Mouse (Mus musculus) left cerebral cortex, postnatal 10 days (tissue): ENCODE measurements at regions not wholly inside any gene's neighbourhood (a gene's known extent, or its start where the extent isn't known, plus 50 kb on each side); places are given as distances from the start of the nearest gene placed in this dataset.
"Not testable (repeated sequence)": the region's sequence is repeated elsewhere in the genome, so short reads cannot be mapped to it uniquely, and the experiment has no call there.

Source experiments
- DNase-seq, 2 experiments: peaks; one replicate each; pipeline ENCODE4 v3.0.0; 2021 to 2022; ENCODE audit warnings: low spot score in 2 of 2, mixed read lengths in 1 of 2; ENCODE audit errors: extremely low spot score in 1 of 2
- intact Hi-C: fragments of 180-260 bp; cut with DNase I; formaldehyde crosslinking; loops from one replicate; pipeline ENCODE4 v1.15.1; 2025

DNA sequence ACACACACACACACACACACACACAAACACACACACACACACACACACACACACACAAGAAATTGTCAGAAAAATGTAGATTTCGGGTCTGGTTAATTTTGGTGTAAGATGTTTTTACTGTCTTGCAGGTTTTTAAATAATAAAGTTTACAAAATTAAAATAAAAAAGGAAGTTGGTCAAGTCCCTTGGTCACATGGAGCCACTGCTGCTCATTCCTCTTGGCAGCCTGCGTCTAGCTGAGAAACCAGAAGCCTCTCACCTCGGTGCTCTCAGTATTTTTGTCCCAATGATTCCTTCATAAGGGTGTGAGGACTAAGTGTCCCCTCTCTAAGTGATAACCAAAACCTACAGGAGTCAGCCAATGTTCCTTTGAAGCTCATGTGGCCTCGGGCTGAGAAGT lies 76.8 kb upstream of the Smg1 start:
- intact Hi-C loops = no loop called here
- DNase-seq = no peak

DNA sequence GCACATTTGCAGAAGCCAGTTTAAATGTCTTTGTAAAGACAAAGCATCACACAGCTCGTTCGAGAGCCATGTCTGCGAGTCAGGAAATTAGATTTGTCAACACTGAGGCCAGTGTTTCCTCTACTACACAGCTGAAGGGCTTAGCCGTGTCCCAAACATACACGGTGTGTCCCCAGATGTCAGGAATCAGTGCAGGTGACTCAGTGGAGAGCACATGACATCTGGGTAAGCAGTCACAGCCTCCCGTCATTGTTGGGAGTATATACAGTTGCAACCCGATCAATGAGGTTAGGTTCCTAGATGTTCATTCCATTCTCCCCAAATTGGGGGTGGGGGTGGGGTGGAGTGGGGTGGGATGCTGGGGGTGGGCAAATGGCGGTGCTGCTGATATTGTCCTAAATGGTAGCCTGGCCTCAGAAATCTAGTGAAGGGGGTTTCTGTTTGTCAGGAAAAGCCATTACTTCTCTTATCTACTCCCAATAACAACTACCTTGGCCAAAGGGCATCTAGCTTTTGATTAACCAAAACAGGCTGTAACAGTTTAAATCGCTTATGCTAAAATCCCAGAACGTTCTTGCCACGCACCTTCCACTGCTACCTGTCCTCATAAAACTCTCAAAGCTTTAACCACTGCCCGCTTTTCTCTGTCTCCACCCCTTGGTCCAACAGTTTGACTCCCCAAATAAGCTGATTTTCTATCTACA lies 75.1 kb upstream of the Smg1 start:
- no peak for DNase-seq
- intact Hi-C loops = loop anchor here (5.0 kb wide), 1 partner anchor 94 kb away; no protein-coding TSS in a partner anchor

DNA sequence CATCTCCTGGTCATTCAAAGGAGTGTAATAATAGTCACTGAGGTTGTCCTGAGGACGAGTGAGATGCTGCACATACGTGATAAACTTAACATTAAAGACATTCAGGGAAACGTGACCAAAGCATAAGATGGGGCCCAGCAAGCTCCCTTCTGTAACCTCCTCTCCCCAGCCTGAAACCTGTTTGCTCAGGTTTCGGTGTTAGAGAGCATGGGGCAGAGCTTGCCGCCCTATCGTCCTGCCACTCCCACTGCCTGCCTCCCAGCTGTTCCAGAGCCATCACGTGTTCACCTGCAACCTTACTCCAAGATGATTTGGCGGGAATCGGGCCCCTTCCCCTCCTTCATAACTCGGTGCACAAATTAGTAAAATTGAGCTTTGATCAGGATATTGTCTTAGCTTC lies 71.4 kb upstream of the Smg1 start:
- not testable (repeated sequence) for DNase-seq
- intact Hi-C loops = loop anchor here (5.0 kb wide), 1 partner anchor 97 kb away; no protein-coding TSS in a partner anchor

DNA sequence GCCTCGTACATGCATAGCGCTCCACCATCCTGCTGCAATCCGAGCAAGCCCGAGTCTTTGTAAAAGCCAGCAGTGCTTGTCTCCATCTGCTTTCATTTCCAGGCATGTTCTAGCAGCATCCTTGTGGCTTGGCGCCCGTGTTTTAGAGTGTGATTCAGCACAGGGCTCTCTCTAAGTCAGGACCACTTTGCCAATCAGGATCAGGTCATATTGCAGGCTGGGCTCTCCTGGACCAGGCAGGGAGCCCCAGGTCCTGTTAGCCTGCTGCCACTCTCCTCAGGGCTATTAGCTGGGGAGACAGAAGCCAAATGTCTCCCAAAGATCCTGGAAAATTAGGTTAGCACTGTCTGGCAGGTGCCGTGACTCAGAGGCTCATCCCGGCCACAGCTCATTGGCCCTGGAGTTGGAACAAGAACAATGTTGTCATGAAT lies 70.8 kb upstream of the Smg1 start:
- DNase-seq = peak; percentile 34 to 42
- intact Hi-C loops = no loop called here

DNA sequence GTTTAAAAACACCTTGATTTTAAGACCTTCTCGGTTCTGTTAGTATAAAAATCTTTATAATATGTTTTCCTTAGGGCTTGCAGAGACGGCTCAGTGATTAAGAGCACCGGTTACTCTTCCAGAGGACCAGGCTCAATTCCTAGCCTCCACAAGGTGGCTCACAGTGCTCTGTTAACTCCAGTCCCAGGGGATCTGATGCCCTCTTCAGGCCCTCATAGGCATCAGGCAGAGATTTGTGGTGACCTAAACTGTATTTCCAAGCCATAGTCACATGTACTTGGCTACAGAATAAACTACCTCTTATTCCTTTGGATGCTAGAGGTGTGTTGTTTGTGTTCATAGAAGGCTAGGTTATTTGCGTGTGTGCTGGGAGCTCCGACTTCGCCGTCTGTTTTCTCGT lies 70.3 kb upstream of the Smg1 start:
- intact Hi-C loops = no loop called here
- DNase-seq = no peak

DNA sequence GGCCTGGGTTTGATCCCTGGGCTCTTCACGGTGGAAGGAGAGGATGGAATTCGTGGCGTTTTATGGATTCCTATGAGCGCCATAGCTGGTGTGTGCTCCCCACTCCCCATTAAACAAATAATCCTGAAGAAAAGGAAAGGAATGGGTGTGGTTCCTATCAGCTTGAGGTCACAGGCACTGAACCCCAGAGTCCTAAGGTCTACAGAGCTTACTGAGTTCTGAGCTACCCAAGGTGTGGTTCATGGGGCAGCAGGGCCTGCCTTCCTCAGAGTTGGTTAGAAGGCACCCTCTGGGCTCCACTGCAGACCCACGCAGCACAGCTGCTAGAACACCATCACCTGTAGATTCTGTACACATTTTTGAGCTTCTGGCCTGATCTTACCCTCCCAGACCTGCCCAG lies 66.3 kb upstream of the Smg1 start:
- DNase-seq = no peak
- intact Hi-C loops = loop anchor here (5.0 kb wide), 2 partner anchors 138 to 223 kb away; partner anchors contain the start of genes Coq7 and Syt17

GRCm38 (mm10) chr7:118308882-118309281 lies 65.4 kb upstream of the Smg1 start:
- no peak for DNase-seq

DNA sequence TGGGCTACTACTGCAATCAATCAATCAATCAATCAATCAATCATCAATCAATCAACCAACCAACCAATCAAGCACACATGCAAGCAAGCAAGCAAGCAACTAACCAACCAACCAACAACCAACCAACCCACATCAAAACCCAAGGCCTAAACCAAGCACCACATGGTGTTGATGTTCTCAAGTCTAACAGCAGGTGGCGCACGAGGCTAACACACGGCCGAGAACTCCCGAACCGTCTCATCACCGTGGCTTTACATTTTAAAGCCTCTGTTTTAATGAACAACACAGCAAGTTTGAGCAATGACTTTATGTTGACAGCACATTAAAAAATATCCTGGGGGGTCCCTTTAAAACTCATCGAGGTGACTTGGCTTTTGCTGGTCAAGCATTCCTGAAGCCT lies 61.3 kb upstream of the Smg1 start:
- intact Hi-C loops = loop anchor here (2.0 to 5.0 kb wide), 4 partner anchors 142 to 386 kb away; partner anchors contain the start of genes Coq7 and Syt17
- peak; percentile 63 to 79 for DNase-seq

More at GRCm38 (mm10) chr7:118308882-118309281, 65.4 kb upstream of the Smg1 start:
- intact Hi-C loops = loop anchor here (5.0 kb wide), 2 partner anchors 138 to 223 kb away; partner anchors contain the start of genes Coq7 and Syt17

DNA sequence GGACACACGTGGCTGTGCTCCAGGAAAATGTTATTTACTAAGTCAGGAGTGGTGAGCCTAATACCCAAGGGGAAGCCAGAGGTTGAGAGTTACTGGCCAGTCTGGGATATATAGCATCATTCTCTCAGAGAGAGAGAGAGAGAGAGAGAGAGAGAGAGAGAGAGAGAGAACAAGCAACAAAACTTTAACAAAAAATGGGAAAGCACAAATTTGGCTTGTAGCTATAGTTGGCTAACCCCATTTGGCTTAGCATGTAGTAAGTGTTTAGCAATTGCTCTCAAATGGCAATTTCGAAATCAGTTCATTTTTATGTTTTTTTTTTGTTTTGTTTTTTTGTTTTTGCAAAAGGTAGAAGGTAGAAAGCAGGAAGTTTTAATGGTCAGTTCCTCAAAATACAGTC lies 60.9 kb upstream of the Smg1 start:
- no peak for DNase-seq
- intact Hi-C loops = loop anchor here (2.0 to 5.0 kb wide), 2 partner anchors 213 to 386 kb away; no protein-coding TSS in a partner anchor

DNA sequence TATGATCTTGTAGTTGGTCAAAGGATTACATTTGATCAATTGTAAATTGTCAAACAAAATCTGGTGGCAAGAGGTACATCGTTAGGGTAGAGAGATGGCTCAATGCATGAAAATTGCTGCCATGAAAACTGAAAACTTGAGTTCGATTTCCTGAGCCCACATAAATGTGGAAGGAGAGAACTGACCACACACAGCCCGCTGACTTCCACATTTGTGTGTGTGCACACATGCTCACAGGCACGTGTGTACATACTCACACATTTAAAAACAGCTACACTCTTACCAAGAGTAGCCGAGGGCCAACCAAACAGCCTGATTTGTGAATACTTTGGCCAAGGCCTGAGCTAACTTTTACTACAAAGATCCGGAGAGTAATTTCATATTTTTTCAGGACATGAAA lies 60.5 kb upstream of the Smg1 start:
- intact Hi-C loops = loop anchor here (2.0 to 5.0 kb wide), 2 partner anchors 213 to 387 kb away; no protein-coding TSS in a partner anchor
- no peak for DNase-seq

DNA sequence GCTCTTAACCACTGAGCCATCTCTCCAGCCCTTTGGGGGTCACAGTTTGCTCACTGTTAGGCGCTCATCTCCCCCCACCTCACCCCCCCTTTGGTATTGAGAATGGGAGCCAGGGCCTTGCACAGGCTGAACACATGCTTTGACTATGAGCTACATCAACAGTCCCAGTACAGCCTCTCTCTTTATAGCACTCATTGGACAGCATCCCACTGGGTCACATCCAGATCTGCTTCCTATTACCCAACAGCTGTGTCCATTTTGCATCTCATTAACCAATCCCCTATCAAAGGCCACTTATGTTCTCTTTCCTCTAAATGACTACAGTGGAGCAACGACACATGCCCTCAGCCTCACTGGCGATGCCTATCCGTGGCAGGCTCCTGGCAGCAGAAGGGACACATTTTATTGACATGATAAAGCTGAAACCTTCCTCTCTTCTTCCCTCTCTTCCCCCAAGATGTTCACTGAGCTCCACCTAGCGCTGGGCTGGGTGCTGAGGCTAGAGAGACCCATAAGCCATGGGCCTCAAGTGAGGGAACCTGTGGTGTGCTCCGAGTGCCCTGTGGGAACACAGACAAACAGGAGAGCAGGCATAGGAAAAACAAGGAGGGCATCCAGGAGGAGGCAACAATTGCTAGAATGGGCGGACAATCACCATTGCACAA lies 57.3 kb upstream of the Smg1 start:
- intact Hi-C loops = loop anchor here (5.0 kb wide), 1 partner anchor 216 kb away; no protein-coding TSS in a partner anchor
- DNase-seq = peak; percentile 37 to 41

DNA sequence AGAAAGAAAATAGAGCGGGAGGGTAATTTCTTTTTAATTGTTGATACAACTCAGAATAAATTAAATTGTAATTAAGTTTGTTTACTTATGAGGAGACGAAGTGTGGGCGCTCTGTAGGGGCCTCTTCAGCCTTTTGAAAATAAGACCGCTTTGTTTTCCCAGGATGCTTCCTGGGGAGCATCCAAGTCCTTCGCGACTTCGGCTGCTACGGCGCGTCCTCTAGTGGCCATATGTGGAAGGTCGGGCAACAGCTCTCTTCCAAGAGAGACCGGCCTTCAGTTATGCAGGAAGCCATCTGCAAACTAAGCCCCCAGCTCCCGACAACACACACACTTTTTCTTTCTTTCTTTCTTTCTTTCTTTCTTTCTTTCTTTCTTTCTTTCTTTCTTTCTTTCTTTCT lies 54.1 kb upstream of the Smg1 start:
- peak; percentile 83 to 86 for DNase-seq
- intact Hi-C loops = loop anchor here (10.0 kb wide), 1 partner anchor 73 kb away; no protein-coding TSS in a partner anchor

DNA sequence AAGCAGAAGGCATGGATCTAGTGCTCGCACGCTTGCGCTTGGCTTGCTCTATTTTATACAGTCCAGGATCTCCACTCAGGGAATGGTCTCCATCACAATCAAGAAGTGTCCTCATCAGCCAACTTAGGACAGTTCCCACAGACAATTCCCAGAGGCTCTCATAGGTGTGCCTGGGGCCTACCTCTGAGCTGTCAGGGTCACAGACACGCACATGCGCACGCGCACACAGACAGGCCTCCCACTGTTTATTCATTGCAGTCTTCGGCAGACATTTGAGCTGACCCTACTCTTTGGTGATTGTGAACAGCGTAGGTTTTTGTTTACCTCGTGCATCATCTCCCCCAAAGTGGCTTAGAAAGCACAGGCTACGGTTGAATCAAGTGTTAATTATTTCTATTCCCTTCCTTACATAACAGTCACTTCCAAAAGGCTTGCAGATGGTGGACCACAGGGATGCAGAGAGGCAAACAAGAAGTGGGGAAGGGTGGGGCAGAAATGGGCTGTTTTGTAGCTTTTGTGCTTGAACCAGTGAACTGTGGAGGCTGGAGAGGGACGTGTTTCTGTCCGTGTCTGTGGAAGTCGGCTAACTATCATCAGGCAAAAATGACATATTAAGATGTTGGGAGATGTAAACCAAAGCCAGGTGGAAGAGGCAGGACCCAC lies 53.5 kb upstream of the Smg1 start:
- intact Hi-C loops = loop anchor here (10.0 kb wide), 1 partner anchor 72 kb away; no protein-coding TSS in a partner anchor
- DNase-seq = no peak

DNA sequence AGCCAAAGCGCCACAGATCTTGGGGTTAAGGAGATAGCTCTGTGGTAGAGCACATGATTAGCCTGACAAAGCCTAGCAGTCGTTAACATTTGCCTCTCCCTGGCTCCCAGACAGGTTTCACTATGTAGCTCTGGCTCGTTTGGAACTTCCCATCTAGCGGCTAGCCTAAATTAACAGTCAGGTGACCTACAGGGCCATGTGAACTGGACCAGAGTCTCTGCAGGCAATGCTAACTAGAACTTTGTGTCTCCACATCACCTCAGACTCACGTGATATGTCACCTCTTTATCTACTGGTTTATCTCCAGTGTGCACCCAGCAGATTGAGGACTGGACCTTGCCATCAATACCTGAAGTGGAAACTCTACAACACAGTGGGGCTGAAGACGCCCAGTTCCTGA lies 52.4 kb upstream of the Smg1 start:
- intact Hi-C loops = loop anchor here (10.0 kb wide), 1 partner anchor 71 kb away; no protein-coding TSS in a partner anchor
- DNase-seq = no peak

GRCm38 (mm10) chr7:118295275-118295674 lies 51.8 kb upstream of the Smg1 start:
- DNase-seq = no peak
- intact Hi-C loops = loop anchor here (10.0 kb wide), 1 partner anchor 70 kb away; no protein-coding TSS in a partner anchor

DNA sequence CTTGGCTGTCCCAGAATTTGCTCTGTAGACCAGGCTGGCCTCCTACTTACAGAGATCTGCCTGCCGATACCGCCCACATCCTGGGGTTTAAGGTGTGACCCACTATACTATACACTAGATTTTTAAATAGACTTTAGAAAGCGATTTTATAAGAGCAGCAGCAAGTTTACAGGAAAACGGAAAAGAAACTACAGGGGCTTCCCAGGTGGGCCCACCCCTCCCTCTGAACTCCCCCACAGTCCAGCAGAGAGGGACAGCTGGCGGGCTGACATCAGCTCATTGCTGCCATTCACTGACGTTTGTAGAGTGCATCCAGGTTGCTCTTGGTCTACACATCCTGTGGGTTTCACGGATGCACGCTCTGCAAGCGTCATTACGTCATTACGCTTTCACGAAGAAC lies 51.2 kb upstream of the Smg1 start:
- DNase-seq = no peak
- intact Hi-C loops = loop anchor here (10.0 kb wide), 1 partner anchor 70 kb away; no protein-coding TSS in a partner anchor
